In the genomic region with DNA sequence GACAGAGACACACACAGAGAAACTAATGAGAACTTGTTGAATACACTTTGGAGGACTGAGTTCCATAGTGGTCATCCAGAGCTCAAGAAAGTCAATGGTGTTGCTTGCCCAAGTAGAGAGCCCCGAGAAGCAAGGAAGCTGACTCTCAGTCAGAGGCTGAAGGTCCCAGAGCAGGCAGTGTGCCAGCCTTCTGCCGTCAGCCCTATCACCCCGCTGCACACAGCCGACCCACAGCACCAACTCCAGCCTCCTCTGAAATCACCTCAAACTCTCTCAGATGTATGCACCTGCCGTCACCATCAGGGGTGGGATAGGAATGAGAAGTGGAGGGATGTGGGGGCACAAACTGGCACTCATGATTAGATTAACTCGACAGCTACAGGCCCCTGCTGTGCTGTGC, we compare ENCODE assay signal across 25 mouse cellular contexts.
A peak's percentile ranks its signal among the peaks of the same experiment; 100 is the strongest.
DNase-seq lines count a peak whose midpoint lies in the region; ATAC-seq lines count a peak whose summit lies in the region.
"Had no signal": no experiment of that assay in that cellular context is flagged by ENCODE, and none has a peak within 500 bp of the region (broad histone marks: within the 10 kb centered on the region; RNA-seq: fewer than 3 reads in every experiment).

No protein-coding gene starts in this region.

- peak overlapping the region; percentile 48 for H3K4me3 ChIP-seq in megakaryocyte, embryonic 14.5 days (replicated peaks)
- H3K4me3 ChIP-seq: embryonic facial prominence, embryonic 12.5 days; embryonic facial prominence, embryonic 15.5 days; gastrocnemius, adult 2 months; hindbrain, embryonic 10.5 days; hindbrain, embryonic 13.5 days; intestine, embryonic 15.5 days had no signal

- DNase-seq in adrenal gland, adult 8-10 months = peak; percentile 39
- peak; percentile 42 for DNase-seq in adrenal gland, postnatal 14 days
- DNase-seq in thymus, postnatal 36 days = no peak
- DNase-seq in gastrocnemius, postnatal 10 days = no peak
- DNase-seq: cerebellum, adult 11 months; cerebellum, adult 2 months; cerebellum, adult 9-11 months; cerebellum, postnatal 25 days; forebrain, postnatal 0 days; gastrocnemius, adult 2 months; gastrocnemius, postnatal 25 days; heart, postnatal 36 days; kidney, adult 11 months had no signal

- ATAC-seq in megakaryocyte, adult 5-6 weeks (ENCODE audit: poor library complexity, severe bottlenecking) = no peak
- ATAC-seq in granulocyte monocyte progenitor cell, adult 5-6 weeks (replicated peaks; ENCODE audit: poor library complexity, severe bottlenecking) = 0 out of 2 replicates have a peak, but pooled peaks have one; percentile 5
- ATAC-seq: activated CD4-positive, CD25-positive, alpha-beta regulatory T cell, adult 4 months; CD4-positive, CD25-positive, alpha-beta regulatory T cell, adult 4 months; forebrain, embryonic 14.5 days; forebrain, postnatal 0 days; hindbrain, embryonic 16.5 days; intestine, embryonic 15.5 days had no signal

- H3K27me3 ChIP-seq in megakaryocyte, embryonic 14.5 days (replicated peaks) = peaks cover 12% of the 10 kb centered on the region
- H3K27me3 ChIP-seq: hindbrain, embryonic 13.5 days; intestine, embryonic 15.5 days had no signal

- H3K4me1 ChIP-seq in megakaryocyte, embryonic 14.5 days = peaks cover 54% of the 10 kb centered on the region
- H3K4me1 ChIP-seq: embryonic facial prominence, embryonic 12.5 days; hindbrain, embryonic 10.5 days; hindbrain, embryonic 13.5 days; intestine, embryonic 15.5 days had no signal

- H3K9me3 ChIP-seq in megakaryocyte, embryonic 14.5 days = peaks cover 17% of the 10 kb centered on the region
- H3K9me3 ChIP-seq: embryonic facial prominence, embryonic 12.5 days; embryonic facial prominence, embryonic 15.5 days; hindbrain, embryonic 10.5 days; hindbrain, embryonic 13.5 days; intestine, embryonic 15.5 days had no signal

- peaks cover 3% of the 10 kb centered on the region for H3K36me3 ChIP-seq in megakaryocyte, embryonic 14.5 days (replicated peaks; ENCODE audit: low read length)
- H3K36me3 ChIP-seq: embryonic facial prominence, embryonic 12.5 days; embryonic facial prominence, embryonic 15.5 days; hindbrain, embryonic 10.5 days; hindbrain, embryonic 13.5 days; intestine, embryonic 15.5 days had no signal

Comparison
In these comparisons a context has a peak if more than half of its experiments do, and no peak if none do; other contexts are left out.
1. DNase-seq: peak in adrenal gland, adult 8-10 months (single experiment) and adrenal gland, postnatal 14 days (single experiment); none in thymus, postnatal 36 days (0 of 2) and gastrocnemius, postnatal 10 days (single experiment).